Mouse (Mus musculus): ENCODE data around the gene Plod3. TPM values are rescaled to one million over a fixed set of nuclear protein-coding genes. Genes with fewer than 3 reads are reported as not detected.

Plod3 gene
- polyA plus RNA-seq, 1 experiment from 2014 or later = 38.3 TPM

DNA sequence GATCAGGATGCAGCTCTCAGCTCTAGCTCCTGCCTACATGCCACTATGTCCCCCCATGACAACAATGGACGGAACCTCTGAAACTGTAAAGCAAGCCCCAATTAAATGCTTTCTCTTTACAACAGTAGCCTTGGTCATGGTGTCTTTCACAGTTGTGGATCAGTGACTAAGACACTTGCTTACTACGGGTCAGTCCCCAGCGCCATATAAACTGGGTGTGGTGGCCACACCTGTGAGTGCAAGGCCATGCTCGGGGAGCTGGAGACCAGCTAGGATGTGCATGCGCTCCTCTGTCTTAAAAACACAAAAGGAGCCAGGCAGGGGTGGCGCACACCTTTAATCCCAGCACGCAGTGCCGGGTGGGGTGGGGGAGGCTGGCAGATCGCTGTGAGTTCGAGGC is 52.6 kb downstream of the Plod3 start:
- Histone ChIP-seq H3K9ac (replicated peaks; ENCODE audit: low read depth) (no peak overlapping the region), H3K4me1 (ENCODE audit: insufficient read depth, low read depth, low read length) (no peaks in the 10 kb centered on the region), H3K9me3 (ENCODE audit: low read length) (no peaks in the 10 kb centered on the region), H3K4me2 (replicated peaks; ENCODE audit: low read depth, low read length) (no peak overlapping the region), H3K4me3 (ENCODE audit: low read depth, low read length) (no peak overlapping the region), H3K27ac (ENCODE audit: low read length) (no peak overlapping the region), H3K27me3 (replicated peaks; ENCODE audit: insufficient read depth, low read length) (no peaks in the 10 kb centered on the region), H3K36me3 (ENCODE audit: insufficient read depth, low read length) (peaks cover 32% of the 10 kb centered on the region)
- no peak for TF ChIP-seq EP300 (IDR thresholded peaks at IDR 0.05)
- no peak for TF ChIP-seq CTCF (IDR thresholded peaks at IDR 0.05)
- DNase-seq (ENCODE audit: low spot score) = no peak
- 93% methylated on average over 10 of the region's 10 CpGs for WGBS
- ATAC-seq = no peak

DNA sequence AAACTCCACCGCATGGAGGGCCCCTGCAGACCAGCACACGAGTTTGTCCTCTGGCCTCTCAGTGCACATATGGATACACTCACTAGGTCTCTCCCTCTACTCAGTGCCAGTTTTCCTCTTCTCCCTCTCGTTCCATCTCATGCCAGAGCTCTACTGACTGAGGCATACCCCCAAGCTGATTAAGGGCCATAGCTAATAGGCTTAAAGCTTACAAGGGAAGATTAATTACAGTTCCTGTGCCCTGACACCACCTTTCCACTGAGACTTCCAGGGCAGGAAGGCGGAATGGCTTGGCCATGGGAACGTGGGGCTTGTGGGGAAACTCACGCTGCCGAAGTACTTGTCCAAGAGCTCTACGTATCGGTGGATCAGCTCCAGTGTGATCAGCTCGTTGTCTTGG is 54.6 kb downstream of the Plod3 start:
- Histone ChIP-seq H3K27me3 (replicated peaks; ENCODE audit: insufficient read depth, low read length) (no peaks in the 10 kb centered on the region), H3K9ac (replicated peaks; ENCODE audit: low read depth) (no peak overlapping the region), H3K36me3 (ENCODE audit: insufficient read depth, low read length) (peaks cover 30% of the 10 kb centered on the region), H3K4me1 (ENCODE audit: insufficient read depth, low read depth, low read length) (peaks cover 5% of the 10 kb centered on the region; the same call in 1 of the 2 replicates), H3K9me3 (ENCODE audit: low read length) (no peaks in the 10 kb centered on the region), H3K4me2 (replicated peaks; ENCODE audit: low read depth, low read length) (no peak overlapping the region), H3K27ac (ENCODE audit: low read length) (no peak overlapping the region), H3K4me3 (ENCODE audit: low read depth, low read length) (no peak overlapping the region)
- DNase-seq (ENCODE audit: low spot score) (no peak), ATAC-seq (no peak)
- WGBS = 87% methylated on average over 10 of the region's 10 CpGs
- no peak for TF ChIP-seq EP300 (IDR thresholded peaks at IDR 0.05)
- TF ChIP-seq CTCF (IDR thresholded peaks at IDR 0.05) = no peak

DNA sequence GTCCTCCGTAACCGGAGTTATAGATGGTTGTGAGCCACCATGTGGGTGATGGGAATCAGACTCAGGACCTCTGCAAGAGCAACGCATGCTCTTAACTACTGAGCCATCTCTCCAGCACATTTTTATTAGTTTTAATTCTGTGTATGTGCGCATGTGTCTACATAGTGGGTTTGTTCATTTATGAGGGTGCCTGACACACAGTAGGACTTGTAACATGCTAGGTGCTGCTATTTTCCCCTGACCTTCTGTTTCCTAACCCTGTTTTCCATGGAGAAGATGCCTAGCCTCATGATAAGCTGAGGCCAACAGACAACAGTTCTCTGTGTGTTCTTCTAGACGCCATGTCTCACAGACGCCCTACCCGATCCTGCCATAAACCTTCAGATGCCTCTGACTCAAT is 57.2 kb downstream of the Plod3 start:
- H3K4me2 ChIP-seq (replicated peaks; ENCODE audit: low read depth, low read length) = no peak overlapping the region
- H3K27ac ChIP-seq (ENCODE audit: low read length) = no peak overlapping the region
- H3K4me3 ChIP-seq (ENCODE audit: low read depth, low read length) = no peak overlapping the region
- H3K27me3 ChIP-seq (replicated peaks; ENCODE audit: insufficient read depth, low read length) = no peaks in the 10 kb centered on the region
- ATAC-seq (no peak), DNase-seq (ENCODE audit: low spot score) (no peak)
- H3K36me3 ChIP-seq (ENCODE audit: insufficient read depth, low read length) = peaks cover 11% of the 10 kb centered on the region; the same call in 1 of the 2 replicates
- H3K4me1 ChIP-seq (ENCODE audit: insufficient read depth, low read depth, low read length) = peaks cover 5% of the 10 kb centered on the region; the same call in 1 of the 2 replicates
- H3K9ac ChIP-seq (replicated peaks; ENCODE audit: low read depth) = no peak overlapping the region
- TF ChIP-seq EP300 (IDR thresholded peaks at IDR 0.05) = no peak
- TF ChIP-seq CTCF (IDR thresholded peaks at IDR 0.05) = no peak
- 96% methylated on average over 7 of the region's 7 CpGs for WGBS
- H3K9me3 ChIP-seq (ENCODE audit: low read length) = no peaks in the 10 kb centered on the region

DNA sequence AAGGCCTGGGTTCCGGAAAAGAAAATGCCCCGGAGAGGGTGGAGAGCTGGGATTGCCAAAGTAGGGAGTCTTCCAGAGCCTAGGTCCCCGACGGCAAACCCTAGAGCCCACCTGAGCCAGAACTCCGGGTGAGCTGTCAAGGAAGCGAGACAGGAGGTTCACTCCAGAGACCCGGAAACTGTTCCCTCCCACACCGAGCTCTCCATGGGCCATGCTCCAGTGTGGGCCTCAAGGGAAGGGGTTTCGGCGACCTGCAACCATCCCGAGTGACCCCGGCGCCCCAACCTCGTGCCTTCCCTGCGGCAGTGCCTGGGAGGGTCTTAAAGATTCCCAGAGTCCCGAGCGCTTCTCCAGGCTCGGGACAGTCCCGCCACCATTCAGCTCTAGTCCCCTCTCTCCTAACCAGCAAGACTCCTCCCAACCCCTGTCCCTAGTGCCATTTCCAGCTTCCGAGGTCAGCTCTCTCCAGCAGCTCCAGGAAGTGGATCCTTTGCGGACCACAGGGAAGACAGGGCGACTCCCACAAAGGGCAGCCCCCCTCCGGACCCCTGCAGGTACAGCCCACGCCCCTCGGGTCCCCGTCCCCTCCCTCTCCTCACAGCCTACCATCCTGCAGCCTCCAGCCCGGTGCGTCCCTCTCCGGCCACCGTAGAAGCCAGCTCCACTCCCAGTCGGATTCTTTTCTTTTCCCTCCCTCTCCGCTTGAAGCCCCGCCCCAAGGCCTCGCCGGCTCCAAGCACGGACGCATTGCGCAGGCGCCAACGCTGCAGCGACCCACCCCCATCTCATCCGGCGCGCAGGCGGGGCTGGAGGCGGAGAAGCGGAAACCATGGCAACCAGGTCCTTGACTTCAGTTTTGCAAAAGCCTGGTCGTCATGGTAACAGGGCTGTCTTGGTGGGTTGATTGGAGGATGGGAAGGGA is 58.8 kb downstream of the Plod3 start, which contains the start of gene Ap1s1:
Gene Ap1s1, minus strand, starts transcription at position 734 of the 922 bp plus-strand sequence.
- Histone ChIP-seq H3K9ac (replicated peaks; ENCODE audit: low read depth) (peak within 1 kb of the TSS; percentile 58), H3K4me1 (ENCODE audit: insufficient read depth, low read depth, low read length) (peaks cover 5% of the 10 kb centered on the region; the same call in 1 of the 2 replicates), H3K27ac (ENCODE audit: low read length) (peak within 1 kb of the TSS; percentile 64), H3K4me2 (replicated peaks; ENCODE audit: low read depth, low read length) (peak within 1 kb of the TSS; percentile 88), H3K9me3 (ENCODE audit: low read length) (no peaks in the 10 kb centered on the region), H3K4me3 (ENCODE audit: low read depth, low read length) (peak within 1 kb of the TSS; percentile 69), H3K36me3 (ENCODE audit: insufficient read depth, low read length) (no peaks in the 10 kb centered on the region), H3K27me3 (replicated peaks; ENCODE audit: insufficient read depth, low read length) (no peaks in the 10 kb centered on the region)
- DNase-seq (ENCODE audit: low spot score) = peak; percentile 98
- peak; percentile 95 for ATAC-seq
- no peak for TF ChIP-seq CTCF (IDR thresholded peaks at IDR 0.05)
- TF ChIP-seq EP300 (IDR thresholded peaks at IDR 0.05) = no peak
- WGBS = 2% methylated on average over 47 of the region's 48 CpGs

MicroRNAs within 50 kb of the gene (microRNA counts, 519-probe panel; counts per million panel counts)
- not detected for microRNA mmu-miR-702

Small RNA genes lying within 50 kb of the gene (microRNA-seq; reads per million reads assigned to microRNA genes)
- gene Mir702 = 6.4 reads per million, percentile 17 among the genes with 10 or more reads in this experiment

Other genes with a start within 250 kb of the Plod3 start
- gene Col26a1, start 103.8 kb upstream of the Plod3 start, polyA plus RNA-seq (2015; fragmentation: Nextera tagmentation; extraction: Ambion mirVana) = 1.6 and 2.2 TPM in 2 replicates
- gene Ift22, start 78.9 kb upstream of the Plod3 start, polyA plus RNA-seq (2015; fragmentation: Nextera tagmentation; extraction: Ambion mirVana) = 41.9 and 53.5 TPM in 2 replicates
- 318 and 358 TPM in 2 replicates for gene Fis1, start 33.7 kb upstream of the Plod3 start, polyA plus RNA-seq (2015; fragmentation: Nextera tagmentation; extraction: Ambion mirVana)
- 10.5 and 11.9 TPM in 2 replicates for gene Cldn15, start 20.4 kb upstream of the Plod3 start, polyA plus RNA-seq (2015; fragmentation: Nextera tagmentation; extraction: Ambion mirVana)
- 80.8 and 83.9 TPM in 2 replicates for gene Znhit1, start 1.0 kb downstream of the Plod3 start, polyA plus RNA-seq (2015; fragmentation: Nextera tagmentation; extraction: Ambion mirVana)
- 0.12 and 0.19 TPM in 2 replicates for gene Vgf, start 39.4 kb downstream of the Plod3 start, polyA plus RNA-seq (2015; fragmentation: Nextera tagmentation; extraction: Ambion mirVana)
- gene Ap1s1, start 59.1 kb downstream of the Plod3 start, polyA plus RNA-seq (2015; fragmentation: Nextera tagmentation; extraction: Ambion mirVana) = 112 and 125 TPM in 2 replicates
- gene Serpine1, start 85.2 kb downstream of the Plod3 start, polyA plus RNA-seq (2015; fragmentation: Nextera tagmentation; extraction: Ambion mirVana) = 0.88 and 1.1 TPM in 2 replicates
- 13.4 and 16.4 TPM in 2 replicates for gene Trim56, start 129.2 kb downstream of the Plod3 start, polyA plus RNA-seq (2015; fragmentation: Nextera tagmentation; extraction: Ambion mirVana)
- gene Muc3, start 162.3 kb downstream of the Plod3 start, polyA plus RNA-seq (2015; fragmentation: Nextera tagmentation; extraction: Ambion mirVana) = not detected in 2 replicates
- not detected in 2 replicates for gene Muc3a, start 225.4 kb downstream of the Plod3 start, polyA plus RNA-seq (2015; fragmentation: Nextera tagmentation; extraction: Ambion mirVana)

Data from lung, postnatal 0 days (tissue).